Mouse (Mus musculus): Measurements from ENCODE around the gene Kcnq1. TPM values are rescaled to one million over a fixed set of nuclear protein-coding genes. Genes with fewer than 3 reads are reported as not detected.
A peak's percentile ranks its signal among the peaks of the same experiment; 100 is the strongest.

Gene Kcnq1
- total RNA-seq, 1 experiment = 0.22 TPM

- Histone ChIP-seq H3K9me3 (ENCODE audit: control insufficient read depth, insufficient read depth, low read depth, low read length) (no peaks in the 10 kb centered on the region), H3K4me1 (ENCODE audit: control insufficient read depth in 2 of 2, insufficient read depth in 2 of 2, low read length in 2 of 2, poor library complexity in 1 of 2) (peaks cover 2 to 9% of the 10 kb centered on the region in 2 experiments; a peak in 3 of 4 replicates), H3K9ac (ENCODE audit: insufficient read depth, low read depth, low read length, poor library complexity, severe bottlenecking) (no peak overlapping the region), H3K36me3 (ENCODE audit: control insufficient read depth, insufficient read depth, low read length, poor library complexity, severe bottlenecking) (peaks cover 3% of the 10 kb centered on the region; the same call in 1 of the 2 replicates), H3K27ac (ENCODE audit: insufficient read depth, low read depth, low read length, poor library complexity, severe bottlenecking) (no peak overlapping the region), H3K4me3 (ENCODE audit: insufficient read depth in 1 of 2, low read depth in 1 of 2, low read length in 2 of 2, poor library complexity in 1 of 2, severe bottlenecking in 1 of 2) (no peak overlapping the region)
- DNase-seq (ENCODE audit: low read depth, low spot score) = no peak
- TF ChIP-seq CHD2 (IDR thresholded peaks at IDR 0.05; ENCODE audit: low read depth, low read length) = no peak
- no peak for TF ChIP-seq MAFK (IDR thresholded peaks at IDR 0.05; ENCODE audit: insufficient read depth, low read depth, low read length)
- no peak for TF ChIP-seq HCFC1 (IDR thresholded peaks at IDR 0.05; ENCODE audit: borderline replicate concordance, insufficient read depth, low read length)
- in situ Hi-C loops (cut with MboI; ENCODE audit: low sequenced_read_pairs in 2 of 2, unreplicated experiment in 2 of 2) = no loop called here
These were observed 182.0 kb downstream of the Kcnq1 start for GRCm38 (mm10) chr7:143288135-143288534.

- Histone ChIP-seq H3K4me3 (ENCODE audit: insufficient read depth in 1 of 2, low read depth in 1 of 2, low read length in 2 of 2, poor library complexity in 1 of 2, severe bottlenecking in 1 of 2) (no peak overlapping the region), H3K36me3 (ENCODE audit: control insufficient read depth, insufficient read depth, low read length, poor library complexity, severe bottlenecking) (peaks cover 3% of the 10 kb centered on the region; the same call in 1 of the 2 replicates), H3K9me3 (ENCODE audit: control insufficient read depth, insufficient read depth, low read depth, low read length) (no peaks in the 10 kb centered on the region), H3K4me1 (ENCODE audit: control insufficient read depth in 2 of 2, insufficient read depth in 2 of 2, low read length in 2 of 2, poor library complexity in 1 of 2) (peaks cover 2 to 9% of the 10 kb centered on the region in 2 experiments; a peak in 3 of 4 replicates), H3K9ac (ENCODE audit: insufficient read depth, low read depth, low read length, poor library complexity, severe bottlenecking) (no peak overlapping the region), H3K27ac (ENCODE audit: insufficient read depth, low read depth, low read length, poor library complexity, severe bottlenecking) (no peak overlapping the region)
- in situ Hi-C loops (cut with MboI; ENCODE audit: low sequenced_read_pairs in 2 of 2, unreplicated experiment in 2 of 2) = no loop called here
- TF ChIP-seq MAFK (IDR thresholded peaks at IDR 0.05; ENCODE audit: insufficient read depth, low read depth, low read length) (no peak), ZC3H11A (IDR thresholded peaks at IDR 0.05; ENCODE audit: borderline replicate concordance, low read depth, low read length) (no peak), CHD2 (IDR thresholded peaks at IDR 0.05; ENCODE audit: low read depth, low read length) (no peak), ZNF384 (IDR thresholded peaks at IDR 0.05; ENCODE audit: low read depth, low read length) (no peak), HCFC1 (IDR thresholded peaks at IDR 0.05; ENCODE audit: borderline replicate concordance, insufficient read depth, low read length) (no peak)
- DNase-seq (ENCODE audit: low read depth, low spot score) = no peak
These were observed 183.1 kb downstream of the Kcnq1 start for GRCm38 (mm10) chr7:143289082-143289849.

GRCm38 (mm10) chr7:143294690-143295355 lies 188.7 kb downstream of the Kcnq1 start:
- no peak for DNase-seq (ENCODE audit: low read depth, low spot score)
- no peak for TF ChIP-seq ZC3H11A (IDR thresholded peaks at IDR 0.05; ENCODE audit: borderline replicate concordance, low read depth, low read length)
- no peak; the same call in 1 of the 2 replicates for TF ChIP-seq CHD2 (IDR thresholded peaks at IDR 0.05; ENCODE audit: low read depth, low read length)
- no peak for TF ChIP-seq MAFK (IDR thresholded peaks at IDR 0.05; ENCODE audit: insufficient read depth, low read depth, low read length)
- no peak for TF ChIP-seq ZNF384 (IDR thresholded peaks at IDR 0.05; ENCODE audit: low read depth, low read length)
- no peak for TF ChIP-seq HCFC1 (IDR thresholded peaks at IDR 0.05; ENCODE audit: borderline replicate concordance, insufficient read depth, low read length)
- in situ Hi-C loops (cut with MboI; ENCODE audit: low sequenced_read_pairs in 2 of 2, unreplicated experiment in 2 of 2) = no loop called here
- H3K36me3 ChIP-seq (ENCODE audit: control insufficient read depth, insufficient read depth, low read length, poor library complexity, severe bottlenecking) = peaks cover 3% of the 10 kb centered on the region; the same call in 1 of the 2 replicates
- H3K27ac ChIP-seq (ENCODE audit: insufficient read depth, low read depth, low read length, poor library complexity, severe bottlenecking) = no peak overlapping the region
- H3K9ac ChIP-seq (ENCODE audit: insufficient read depth, low read depth, low read length, poor library complexity, severe bottlenecking) = peak overlapping the region; percentile 72
- peak overlapping the region; percentile 75 to 83 for H3K4me3 ChIP-seq (ENCODE audit: insufficient read depth in 1 of 2, low read depth in 1 of 2, low read length in 2 of 2, poor library complexity in 1 of 2, severe bottlenecking in 1 of 2)
- H3K9me3 ChIP-seq (ENCODE audit: control insufficient read depth, insufficient read depth, low read depth, low read length) = peaks cover 2% of the 10 kb centered on the region; the same call in 1 of the 2 replicates
- H3K4me1 ChIP-seq (ENCODE audit: control insufficient read depth in 2 of 2, insufficient read depth in 2 of 2, low read length in 2 of 2, poor library complexity in 1 of 2) = peaks cover 2 to 6% of the 10 kb centered on the region in 2 experiments; a peak in 3 of 4 replicates

- Histone ChIP-seq H3K9ac (ENCODE audit: insufficient read depth, low read depth, low read length, poor library complexity, severe bottlenecking) (peak overlapping the region; percentile 72), H3K4me1 (ENCODE audit: control insufficient read depth in 2 of 2, insufficient read depth in 2 of 2, low read length in 2 of 2, poor library complexity in 1 of 2) (peaks cover 1 to 3% of the 10 kb centered on the region in 2 experiments; a peak in 3 of 4 replicates), H3K4me3 (ENCODE audit: insufficient read depth in 1 of 2, low read depth in 1 of 2, low read length in 2 of 2, poor library complexity in 1 of 2, severe bottlenecking in 1 of 2) (peak overlapping the region; percentile 75 to 83), H3K36me3 (ENCODE audit: control insufficient read depth, insufficient read depth, low read length, poor library complexity, severe bottlenecking) (peaks cover 3% of the 10 kb centered on the region; the same call in 1 of the 2 replicates), H3K27ac (ENCODE audit: insufficient read depth, low read depth, low read length, poor library complexity, severe bottlenecking) (no peak overlapping the region), H3K9me3 (ENCODE audit: control insufficient read depth, insufficient read depth, low read depth, low read length) (peaks cover 2% of the 10 kb centered on the region; the same call in 1 of the 2 replicates)
- in situ Hi-C loops (cut with MboI; ENCODE audit: low sequenced_read_pairs in 2 of 2, unreplicated experiment in 2 of 2) = no loop called here
- DNase-seq (ENCODE audit: low read depth, low spot score) = no peak
- TF ChIP-seq ZNF384 (IDR thresholded peaks at IDR 0.05; ENCODE audit: low read depth, low read length) (no peak), ZC3H11A (IDR thresholded peaks at IDR 0.05; ENCODE audit: borderline replicate concordance, low read depth, low read length) (no peak), MAFK (IDR thresholded peaks at IDR 0.05; ENCODE audit: insufficient read depth, low read depth, low read length) (0 out of 2 replicates have a peak, but pooled peaks have one; percentile 12)
These were observed 189.3 kb downstream of the Kcnq1 start for GRCm38 (mm10) chr7:143295356-143296000.

All from ES-E14 (cell line).